Mouse (Mus musculus): ENCODE results near the gene Lrp1.

Gene Lrp1

DNA sequence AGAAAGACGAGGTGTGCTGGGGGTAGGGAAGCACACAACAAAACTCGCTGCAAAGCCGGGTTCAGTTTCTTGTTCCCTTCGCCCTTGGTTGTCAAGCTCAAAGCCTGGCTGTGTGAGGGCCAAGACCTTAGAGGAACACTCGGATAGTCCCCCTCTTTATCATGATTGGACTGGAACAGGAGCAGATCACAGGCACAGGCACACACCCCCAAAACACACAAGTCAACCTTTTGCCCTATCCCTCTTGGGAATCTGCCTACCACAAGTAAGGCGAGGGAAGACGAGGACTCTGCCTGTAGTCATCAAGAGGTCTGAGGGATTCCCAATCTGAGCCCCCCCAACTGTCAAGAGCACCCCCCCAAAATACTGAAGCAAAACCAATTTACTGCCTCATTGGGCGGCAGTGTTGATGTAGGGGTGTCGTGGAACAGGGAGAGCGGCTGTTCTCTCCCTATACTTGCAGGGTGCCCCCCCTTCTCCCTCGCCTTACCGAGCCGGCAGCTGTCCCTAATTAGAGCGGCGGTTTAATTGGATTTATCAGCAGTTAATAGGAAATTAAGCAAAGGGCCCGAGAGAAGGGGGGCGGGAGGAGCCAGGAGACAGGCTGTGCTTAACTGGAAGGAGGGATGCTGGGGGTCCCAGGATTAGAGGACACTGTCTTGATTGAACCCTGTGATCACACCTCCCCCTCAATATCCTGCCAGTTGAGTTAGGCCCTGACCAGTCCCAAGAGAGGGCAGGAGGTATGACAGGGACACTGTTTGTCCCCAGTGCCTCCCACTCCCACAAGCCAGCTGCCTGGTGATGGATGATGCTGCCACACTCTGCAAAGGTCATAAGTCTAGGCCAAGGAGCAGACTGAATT, 110.9 kb downstream of the Lrp1 start:
- DNase-seq (ENCODE audit: extremely low read depth, low read depth, low spot score) = no peak

GRCm38 (mm10) chr10:127509051-127509836, 111.7 kb downstream of the Lrp1 start:
- DNase-seq (ENCODE audit: extremely low read depth, low read depth, low spot score) = no peak

DNA sequence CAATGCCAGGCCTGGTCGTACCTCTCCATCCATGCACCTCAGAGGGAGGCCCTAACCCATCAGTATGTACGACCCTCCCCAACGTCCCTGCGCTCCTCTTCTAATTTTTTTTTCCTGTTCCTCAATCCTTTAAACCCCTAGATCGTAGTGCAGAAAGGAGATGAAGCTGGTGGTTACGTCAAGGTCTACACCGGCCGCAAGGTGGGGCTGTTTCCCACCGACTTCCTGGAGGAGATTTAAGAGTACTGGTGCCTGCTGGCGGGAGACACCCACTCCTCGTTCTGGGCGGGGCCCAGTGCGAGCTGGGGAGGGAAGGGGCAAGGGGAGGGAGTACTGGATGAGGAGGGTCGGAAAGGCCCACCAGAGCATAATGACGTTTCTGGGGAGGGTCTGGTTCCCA, 112.7 kb downstream of the Lrp1 start:
- DNase-seq (ENCODE audit: extremely low read depth, low read depth, low spot score) = no peak

- DNase-seq (ENCODE audit: extremely low read depth, low read depth, low spot score) = no peak
Observed at GRCm38 (mm10) chr10:127500894-127501893, 119.8 kb downstream of the Lrp1 start, which contains the start of gene Stac3. Stac3 (plus strand) TSS chr10:127501686.

GRCm38 (mm10) chr10:127500042-127500441, 120.9 kb downstream of the Lrp1 start:
- DNase-seq (ENCODE audit: extremely low read depth, low read depth, low spot score) = no peak

- DNase-seq (ENCODE audit: extremely low read depth, low read depth, low spot score) = no peak
Observed at GRCm38 (mm10) chr10:127499516-127499915, 121.4 kb downstream of the Lrp1 start.

DNA sequence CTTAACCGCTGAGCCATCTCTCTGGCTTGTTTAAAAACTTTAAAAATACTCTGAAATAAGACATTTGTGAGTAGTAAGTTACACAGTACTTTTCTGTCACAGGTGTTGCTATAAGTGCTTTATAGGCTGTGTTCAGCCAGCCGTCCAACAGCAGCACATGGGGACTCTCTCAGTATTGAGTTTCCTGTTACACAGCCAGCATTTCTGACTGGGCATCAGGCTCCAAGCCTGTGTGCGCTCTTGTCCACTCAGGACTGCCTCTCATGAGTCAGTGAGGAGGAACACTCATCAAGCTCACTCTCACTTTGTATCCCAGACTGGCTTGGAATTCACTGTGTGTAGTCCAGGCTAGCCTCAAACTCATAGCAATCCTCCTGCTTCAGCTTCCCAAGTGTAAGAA, 124.8 kb downstream of the Lrp1 start:
- DNase-seq (ENCODE audit: extremely low read depth, low read depth, low spot score) = no peak

DNA sequence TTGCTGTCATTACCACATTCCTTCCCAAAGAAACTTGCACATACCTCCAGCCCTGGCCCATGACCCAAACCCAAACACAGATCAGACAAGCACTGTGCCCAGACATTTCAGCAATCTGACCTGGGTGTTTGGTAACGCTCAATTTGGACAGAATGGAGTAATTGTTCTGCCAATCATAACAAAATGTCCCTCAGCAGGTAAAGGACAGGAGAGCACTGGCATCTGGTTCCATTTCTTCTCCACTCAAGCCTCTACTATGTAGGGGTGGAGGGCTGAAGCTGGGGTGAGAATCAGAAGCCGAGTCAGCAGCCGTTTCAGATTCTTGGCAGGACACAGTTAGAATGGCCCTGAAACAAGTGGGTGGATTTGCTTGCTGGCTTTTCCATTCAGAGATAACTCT, 128.8 kb downstream of the Lrp1 start:
- DNase-seq (ENCODE audit: extremely low read depth, low read depth, low spot score) = peak; percentile 86

- peak; percentile 30 for DNase-seq (ENCODE audit: extremely low read depth, low read depth, low spot score)
Observed at GRCm38 (mm10) chr10:127491128-127491512, 129.8 kb downstream of the Lrp1 start.

DNA sequence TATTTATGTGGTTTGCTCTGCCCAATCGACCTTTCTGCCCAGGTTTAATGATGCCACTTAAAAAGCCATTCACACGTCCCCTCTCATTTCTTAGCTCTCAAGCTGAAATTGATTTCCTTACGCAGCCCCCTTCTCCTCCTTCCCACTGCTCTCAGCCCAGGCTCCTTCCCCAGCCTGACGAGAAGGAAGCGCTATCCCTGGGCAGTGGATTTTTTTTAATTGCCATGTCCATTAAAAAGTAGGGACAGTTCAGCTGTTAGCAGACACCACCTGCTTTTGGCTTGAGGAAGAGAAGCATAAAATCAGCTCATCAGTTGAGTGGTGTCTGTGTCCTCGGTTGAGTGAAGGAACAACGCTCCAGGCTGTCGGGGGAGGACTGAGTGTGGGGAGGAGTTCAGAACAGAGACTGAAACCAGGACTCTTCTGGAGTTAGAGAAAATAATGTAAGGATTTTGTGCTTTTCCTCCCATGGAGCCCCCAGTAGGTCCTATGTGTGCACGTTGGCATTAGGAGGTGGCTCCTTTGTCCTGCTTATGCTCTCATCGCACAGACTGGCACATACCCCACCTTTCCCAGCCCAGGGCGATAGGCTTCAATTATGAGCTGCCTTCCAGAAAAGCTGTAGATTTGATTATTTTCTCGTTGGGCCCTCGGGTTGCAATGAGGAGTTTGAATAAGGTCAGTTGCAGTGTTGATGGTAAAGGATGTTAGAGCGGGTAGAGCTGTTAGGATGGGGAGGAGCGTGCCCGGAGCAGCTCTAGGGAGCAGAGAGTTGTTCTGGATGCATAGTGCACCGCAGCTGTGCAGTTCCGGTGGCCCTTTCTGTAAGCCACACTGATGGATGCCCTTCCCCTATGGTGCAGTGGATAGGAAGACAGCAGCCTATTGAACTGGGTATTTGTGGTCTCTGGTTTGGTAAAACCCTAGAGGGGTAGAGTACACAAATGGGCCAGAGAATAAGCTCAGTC, 130.5 kb downstream of the Lrp1 start:
- peak; percentile 31 for DNase-seq (ENCODE audit: extremely low read depth, low read depth, low spot score)

DNA sequence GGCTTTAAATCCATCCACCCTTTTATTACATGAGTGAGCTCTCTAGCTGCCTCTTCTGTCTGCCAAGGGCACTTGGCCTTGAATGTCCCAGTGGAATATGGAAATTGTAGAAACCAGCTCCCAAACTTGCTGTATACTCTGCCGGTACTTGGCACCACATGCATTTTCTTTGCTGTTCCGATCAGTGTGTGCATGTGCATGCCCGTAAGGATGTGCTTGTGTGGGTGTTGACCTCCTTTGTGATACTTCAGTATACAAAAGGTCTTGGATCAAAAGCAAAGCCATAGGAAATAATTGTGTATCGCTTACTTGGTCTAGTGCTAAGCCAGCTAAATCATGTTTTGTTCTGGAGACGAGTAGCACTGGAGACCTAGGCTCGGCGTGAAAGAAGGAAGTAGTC, 132.1 kb downstream of the Lrp1 start:
- DNase-seq (ENCODE audit: extremely low read depth, low read depth, low spot score) = peak; percentile 91

All from fat pad, adult 2 months (tissue).